Mouse (Mus musculus) mammary gland, adult 2 months (tissue): ENCODE measurements around the gene Lct. TPM values are rescaled to one million over a fixed set of nuclear protein-coding genes. Genes with fewer than 3 reads are reported as not detected.

Experiments
- polyA plus RNA-seq: library from polyadenylated mRNA; depleted of rRNA; stranded (reverse); fragments of >200 nt; gene quantifications from 2 replicates; pipeline ENCODE4 v1.2.3, GENCODE M21; 2012; ENCODE audit warnings: low replicate concordance; rRNA removed

Gene Lct
- polyA plus RNA-seq = 0.02 and 0.09 TPM in 2 replicates

DNA sequence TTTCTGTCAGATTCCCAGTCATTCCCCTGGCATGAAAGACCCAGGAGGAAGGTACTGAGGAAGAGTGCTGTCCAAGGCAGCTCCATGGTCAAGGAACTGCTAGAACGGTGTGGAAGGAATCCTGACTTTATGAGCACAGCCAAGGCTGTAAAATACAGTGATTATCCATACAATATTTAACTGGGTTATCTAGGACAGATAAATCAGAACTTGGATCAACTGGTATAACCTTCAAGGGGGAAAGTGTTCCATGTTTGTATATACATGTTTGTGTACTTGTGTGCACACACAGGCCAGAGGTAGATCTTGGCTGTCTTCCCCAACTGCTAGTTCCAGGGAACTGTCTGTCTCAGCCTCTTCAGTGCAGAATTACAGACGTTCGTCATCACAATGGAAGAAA, at the start of gene Lct:
Lct (minus strand) TSS at position 101 of the 400 bp plus-strand sequence.

DNA sequence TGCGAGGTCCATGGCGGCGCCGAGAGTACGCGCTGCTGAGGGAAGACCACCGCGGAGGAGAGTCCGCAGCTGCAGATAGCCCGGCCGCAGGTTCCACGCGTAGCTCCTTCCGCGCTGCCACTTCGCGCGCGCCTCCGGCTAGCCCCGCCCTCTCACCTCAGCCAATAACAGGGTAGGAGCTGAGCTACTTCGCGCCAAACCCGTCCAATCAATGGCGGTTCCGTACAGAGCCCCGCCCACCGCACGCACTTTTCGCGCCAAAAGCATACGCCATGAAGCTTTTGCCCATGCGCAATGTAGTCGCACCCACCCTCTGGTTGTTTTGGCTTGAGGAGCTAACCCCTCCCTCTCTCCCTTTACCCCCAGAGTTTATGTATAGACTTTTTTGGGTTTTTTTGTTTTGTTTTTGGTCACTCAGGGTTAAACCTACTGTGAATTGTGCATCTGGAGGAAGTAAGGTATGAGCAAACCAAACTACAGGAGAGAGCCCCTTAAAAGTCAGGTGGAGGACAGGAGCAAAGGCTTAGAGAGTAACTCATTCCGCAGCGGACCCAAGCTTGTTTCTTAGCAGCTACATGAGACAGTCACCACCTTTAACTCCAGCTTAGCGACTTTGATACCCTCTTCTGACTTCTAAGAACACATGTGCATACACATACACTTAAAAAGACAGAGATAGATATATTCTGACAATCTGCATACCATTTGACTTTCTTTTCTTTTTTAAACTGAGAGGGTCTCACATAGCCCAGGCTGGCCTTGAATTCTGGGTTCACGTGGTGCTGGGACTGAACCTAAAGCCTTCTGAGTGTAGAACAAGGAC, 31.6 kb upstream of the Lct start, which contains the start of gene Mcm6:
Mcm6 (minus strand) TSS at position 111 of the 823 bp plus-strand sequence.

DNA sequence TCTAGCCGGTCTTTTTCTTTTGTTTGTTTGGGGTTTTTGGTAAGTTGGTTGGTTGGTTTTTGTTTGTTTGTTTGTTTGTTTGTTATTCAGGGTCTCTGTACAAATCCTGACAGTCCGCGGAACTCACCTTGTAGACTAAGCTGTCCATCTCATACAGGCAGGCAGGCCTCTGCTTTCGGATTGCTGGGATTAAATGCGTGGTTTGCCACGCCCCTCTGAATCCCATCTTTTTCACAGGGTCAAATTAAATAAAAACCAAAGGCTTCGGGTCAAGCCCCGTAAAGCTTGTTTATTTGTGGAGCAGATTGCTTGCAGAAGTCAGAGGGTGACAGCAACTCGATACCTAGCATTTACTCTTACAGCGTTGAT, 84.5 kb downstream of the Lct start, which contains the start of gene Ubxn4:
Ubxn4 (plus strand) TSS at position 338 of the 369 bp plus-strand sequence.

Other genes starting within 250 kb of the Lct start
- gene Zranb3, start 225.3 kb downstream of the Lct start, polyA plus RNA-seq = 1.3 and 1.7 TPM in 2 replicates
- 40.6 and 49.0 TPM in 2 replicates for gene R3hdm1, start 225.0 kb downstream of the Lct start, polyA plus RNA-seq
- 19.0 and 19.7 TPM in 2 replicates for gene Ubxn4, start 84.4 kb downstream of the Lct start, polyA plus RNA-seq
- gene Mcm6, start 31.3 kb upstream of the Lct start, polyA plus RNA-seq = 10.2 and 15.4 TPM in 2 replicates
- 7.3 and 14.7 TPM in 2 replicates for gene Dars, start 89.0 kb upstream of the Lct start, polyA plus RNA-seq